Mouse (Mus musculus): ENCODE data around the gene Casp9.

Gene Casp9

DNA sequence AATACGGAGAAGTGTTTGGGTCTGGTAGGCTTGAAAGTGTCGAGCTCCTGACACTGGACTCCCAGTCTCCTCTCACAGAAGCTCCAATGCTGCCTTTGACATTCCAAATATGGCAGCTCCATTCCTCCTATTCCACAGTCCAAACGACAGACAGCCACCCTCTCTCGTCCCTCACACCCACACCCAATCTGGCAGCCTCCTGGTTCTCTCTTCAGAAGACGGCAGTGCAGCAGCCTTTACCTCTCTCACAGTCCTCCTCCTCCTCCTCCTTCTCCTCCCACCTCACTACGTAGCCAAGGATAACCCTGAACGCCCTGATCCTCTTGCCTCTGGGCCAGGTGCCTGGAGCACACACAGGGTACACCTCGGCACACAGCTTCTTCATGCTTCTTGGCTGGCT, 13.6 kb upstream of the Casp9 start:
- no peak for DNase-seq (ENCODE audit: low read depth in 1 of 2, low spot score in 2 of 2)

DNA sequence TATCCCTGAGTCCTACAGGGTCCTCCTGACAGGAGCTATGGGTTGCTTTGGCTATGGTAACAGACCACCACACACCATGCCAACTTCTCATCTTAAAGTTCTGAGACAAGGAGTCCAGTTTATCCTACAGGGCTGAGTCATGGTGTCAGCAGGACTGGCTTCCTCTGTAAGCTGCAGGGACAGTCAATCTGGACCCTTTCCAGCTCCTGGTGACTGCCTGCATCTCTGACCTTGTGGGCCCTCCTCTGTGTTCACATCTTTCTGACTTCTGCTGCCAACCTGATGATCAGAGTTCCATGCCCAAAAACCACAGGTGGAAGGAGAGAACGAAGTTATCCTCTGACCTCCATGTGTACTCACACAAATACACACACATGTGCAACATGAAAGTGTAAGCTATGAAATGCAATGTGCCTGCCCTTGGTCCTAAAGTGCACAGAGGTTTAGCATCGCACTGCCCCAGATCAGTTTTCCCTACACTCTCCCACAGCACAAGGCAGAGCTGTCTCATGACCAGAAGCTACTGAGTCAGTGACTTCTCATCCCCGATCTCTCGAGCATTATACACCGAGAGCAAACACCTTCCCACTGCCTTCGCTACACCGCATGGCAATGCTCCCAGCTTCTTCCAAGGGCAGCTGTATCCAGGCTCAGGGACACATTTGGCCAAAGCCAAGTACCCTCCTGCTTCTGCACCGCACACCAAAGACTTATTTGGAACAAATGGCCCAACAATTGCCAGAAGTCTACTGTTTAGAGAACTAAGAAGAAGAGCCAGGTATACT, 12.0 kb upstream of the Casp9 start:
- DNase-seq (ENCODE audit: low read depth in 1 of 2, low spot score in 2 of 2) = no peak

DNA sequence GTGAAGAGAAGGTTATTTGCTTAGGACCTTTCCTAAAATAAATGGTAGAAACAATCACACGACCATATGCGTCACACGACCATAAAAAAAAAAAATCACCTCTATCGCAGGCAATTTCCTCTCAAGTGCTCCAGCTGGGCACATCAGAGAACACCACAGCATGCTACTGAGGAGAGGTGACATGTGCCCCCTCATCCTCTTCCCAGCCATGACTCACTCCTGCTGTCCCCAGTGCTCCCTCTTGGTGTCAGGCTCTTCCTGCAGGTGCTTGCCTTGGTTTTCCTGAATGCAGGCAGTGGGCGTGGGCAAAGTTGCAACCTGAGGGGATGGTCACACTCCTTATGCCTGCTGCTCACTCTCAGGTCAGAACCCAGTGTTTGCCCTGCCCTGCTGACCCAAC, 8.6 kb upstream of the Casp9 start:
- no peak for DNase-seq (ENCODE audit: low read depth in 1 of 2, low spot score in 2 of 2)

DNA sequence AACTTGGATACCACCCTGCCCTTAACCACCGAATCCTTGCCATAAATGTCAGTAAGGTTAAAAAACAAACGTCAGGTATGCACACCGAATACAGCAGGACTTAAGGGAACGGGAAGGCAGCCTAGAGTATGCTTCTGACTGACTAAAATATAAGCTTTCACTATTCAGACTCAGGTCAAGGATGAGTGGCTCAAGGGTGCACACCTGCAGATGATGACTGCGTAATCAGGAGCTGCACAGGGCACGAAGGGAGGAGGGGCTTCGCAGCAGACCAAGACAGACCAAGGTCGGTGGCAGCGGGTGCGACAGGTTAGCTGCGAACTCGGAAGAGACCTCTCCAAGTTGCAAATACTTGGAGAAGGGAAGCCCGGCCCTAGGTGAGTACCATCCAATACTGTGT, 7.3 kb upstream of the Casp9 start:
- no peak for DNase-seq (ENCODE audit: low read depth in 1 of 2, low spot score in 2 of 2)

DNA sequence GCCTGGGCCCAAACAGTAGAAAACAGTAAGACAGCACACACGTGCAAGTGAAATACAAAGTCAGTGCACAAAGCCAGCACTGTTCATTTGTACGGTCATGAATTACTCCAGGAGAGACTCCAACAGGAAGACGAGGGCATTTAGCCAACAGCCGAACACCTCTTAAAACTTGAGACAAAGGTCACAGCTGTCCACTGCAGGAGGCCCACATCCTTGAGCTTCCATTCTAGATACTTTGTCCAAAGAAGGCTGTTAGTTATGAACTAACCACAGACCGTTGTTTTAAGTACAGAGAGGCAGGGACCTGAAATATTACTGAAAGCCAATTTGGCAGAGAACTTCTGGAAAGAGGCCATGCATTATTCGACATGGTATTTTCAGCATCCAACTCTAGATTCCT, 6.4 kb upstream of the Casp9 start:
- DNase-seq (ENCODE audit: low read depth in 1 of 2, low spot score in 2 of 2) = no peak

DNA sequence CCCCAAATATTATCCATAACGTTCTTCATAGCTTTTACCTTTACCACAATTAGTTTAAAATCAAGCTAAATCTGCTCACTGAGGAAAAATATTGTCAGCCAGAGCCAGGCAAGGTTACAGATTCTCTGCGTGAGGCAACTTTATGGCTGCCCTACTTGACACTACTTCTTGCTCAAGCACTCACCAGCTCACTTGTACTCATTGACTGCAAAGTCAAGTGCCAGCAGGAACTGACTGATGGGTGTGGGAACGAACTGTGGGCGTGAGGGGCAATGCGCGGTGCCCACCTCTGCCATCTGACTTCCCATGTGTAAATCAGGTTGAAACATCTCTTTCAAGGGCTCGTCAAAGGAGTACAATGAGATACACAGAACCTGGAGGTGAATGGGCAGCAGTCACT, 6.0 kb upstream of the Casp9 start:
- DNase-seq (ENCODE audit: low read depth in 1 of 2, low spot score in 2 of 2) = no peak

- DNase-seq (ENCODE audit: low read depth in 1 of 2, low spot score in 2 of 2) = no peak
Measured at GRCm38 (mm10) chr4:141789564-141790218, 3.7 kb upstream of the Casp9 start.

- peak; percentile 85 to 86 for DNase-seq (ENCODE audit: low read depth in 1 of 2, low spot score in 2 of 2)
Measured at GRCm38 (mm10) chr4:141790524-141790990, 2.9 kb upstream of the Casp9 start, which contains the start of gene Dnajc16. Gene Dnajc16, minus strand, starts transcription at chr4:141790931.

- no peak for DNase-seq (ENCODE audit: low read depth in 1 of 2, low spot score in 2 of 2)
Measured at GRCm38 (mm10) chr4:141791486-141791885, 1.9 kb upstream of the Casp9 start.

GRCm38 (mm10) chr4:141791951-141792350, 1.5 kb upstream of the Casp9 start:
- DNase-seq (ENCODE audit: low read depth in 1 of 2, low spot score in 2 of 2) = no peak

- no peak for DNase-seq (ENCODE audit: low read depth in 1 of 2, low spot score in 2 of 2)
Measured at GRCm38 (mm10) chr4:141792554-141793281, 694 bp upstream of the Casp9 start.

- DNase-seq (ENCODE audit: low read depth in 1 of 2, low spot score in 2 of 2) = no peak
Measured at GRCm38 (mm10) chr4:141794152-141794535, 732 bp downstream of the Casp9 start.

DNA sequence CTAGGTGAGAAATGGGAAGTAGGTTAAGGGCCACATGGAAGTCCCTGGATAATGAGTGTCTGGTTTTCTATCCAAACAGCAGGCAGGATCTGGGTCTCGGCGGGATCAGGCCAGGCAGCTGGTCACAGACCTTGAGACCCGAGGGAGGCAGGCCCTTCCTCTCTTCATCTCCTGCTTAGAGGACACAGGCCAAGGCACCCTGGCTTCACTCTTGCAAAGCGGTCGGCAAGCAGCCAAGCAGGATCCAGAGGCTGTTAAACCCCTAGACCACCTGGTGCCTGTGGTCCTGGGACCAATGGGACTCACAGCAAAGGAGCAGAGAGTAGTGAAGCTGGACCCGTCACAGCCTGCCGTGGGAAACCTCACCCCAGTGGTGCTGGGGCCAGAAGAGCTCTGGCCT, 2.9 kb downstream of the Casp9 start:
- DNase-seq (ENCODE audit: low read depth in 1 of 2, low spot score in 2 of 2) = no peak

GRCm38 (mm10) chr4:141796954-141797353, 3.5 kb downstream of the Casp9 start:
- no peak for DNase-seq (ENCODE audit: low read depth in 1 of 2, low spot score in 2 of 2)

DNA sequence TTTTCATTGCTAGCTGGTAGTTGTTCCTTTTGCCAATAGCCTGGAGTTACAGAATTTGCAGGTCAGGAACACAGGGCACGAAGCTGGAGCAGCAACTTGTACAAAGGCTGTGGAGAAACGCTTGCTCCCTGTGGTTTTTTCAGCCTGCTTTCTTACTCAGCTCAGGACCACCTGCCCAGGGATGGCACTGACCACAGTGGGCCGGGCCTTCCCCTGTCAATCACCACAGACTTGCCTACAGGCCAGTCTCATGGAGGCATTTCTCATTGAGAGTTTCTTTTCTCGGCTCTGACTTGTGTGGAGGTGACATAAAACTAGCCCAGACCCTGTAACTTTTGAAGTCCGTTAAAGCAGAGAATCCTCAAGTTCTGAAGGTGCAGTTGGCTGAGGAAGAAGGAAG, 4.1 kb downstream of the Casp9 start:
- DNase-seq (ENCODE audit: low read depth in 1 of 2, low spot score in 2 of 2) = no peak

- DNase-seq (ENCODE audit: low read depth in 1 of 2, low spot score in 2 of 2) = no peak
Measured at GRCm38 (mm10) chr4:141804105-141804504, 10.7 kb downstream of the Casp9 start.

DNA sequence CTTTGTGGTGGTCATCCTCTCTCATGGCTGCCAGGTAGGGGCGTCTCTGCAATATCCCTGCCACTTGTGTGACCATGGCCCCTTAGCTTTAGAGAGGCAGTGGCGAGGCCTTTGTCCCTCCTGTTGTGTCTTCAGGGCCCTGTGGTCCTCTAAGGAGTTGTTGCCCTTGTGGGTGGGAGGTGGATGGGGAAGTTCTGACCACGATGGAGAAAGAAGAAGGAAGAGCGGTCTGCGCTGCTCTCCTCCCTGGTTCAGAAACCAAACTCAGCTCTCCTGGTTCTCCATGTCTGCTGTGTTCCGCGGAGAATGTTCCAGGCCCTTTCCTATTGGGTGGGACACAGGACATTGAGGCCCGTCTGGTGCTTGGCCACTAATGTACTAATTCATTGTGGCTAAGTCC, 12.5 kb downstream of the Casp9 start:
- no peak for DNase-seq (ENCODE audit: low read depth in 1 of 2, low spot score in 2 of 2)

GRCm38 (mm10) chr4:141809850-141810464, 16.5 kb downstream of the Casp9 start:
- no peak for DNase-seq (ENCODE audit: low read depth in 1 of 2, low spot score in 2 of 2)

- DNase-seq (ENCODE audit: low read depth in 1 of 2, low spot score in 2 of 2) = no peak
Measured at GRCm38 (mm10) chr4:141810975-141811374, 17.6 kb downstream of the Casp9 start.

GRCm38 (mm10) chr4:141811375-141811774, 18.0 kb downstream of the Casp9 start:
- DNase-seq (ENCODE audit: low read depth in 1 of 2, low spot score in 2 of 2) = no peak

GRCm38 (mm10) chr4:141816267-141816666, 22.9 kb downstream of the Casp9 start:
- no peak for DNase-seq (ENCODE audit: low read depth in 1 of 2, low spot score in 2 of 2)
